Mouse (Mus musculus) left cerebral cortex, adult 18-20 months (tissue): ENCODE measurements around the gene Ralb. TPM values are rescaled to one million over a fixed set of nuclear protein-coding genes. Genes with fewer than 3 reads are reported as not detected.

Source experiments
- DNase-seq, 2 experiments: peaks; one replicate each; pipeline ENCODE4 v3.0.0; 2021 to 2022; ENCODE audit warnings: low spot score in 2 of 2, mixed read lengths in 1 of 2
- long read RNA-seq, 2 experiments: library from polyadenylated mRNA; stranded (forward); transcript quantifications; one replicate each; pipeline ENCODE4 v2.0.0; 2021
- total RNA-seq, 2 experiments: library from RNA; stranded (reverse); gene quantifications; 2 replicates each; pipeline ENCODE4 v1.2.3; 2021

The Ralb gene
- total RNA-seq: 10 to 100 TPM; 23.0 to 23.9 TPM
- long read RNA-seq, experiment 1, transcript Ralb-201 (5 exons, 2,289 nt): major isoform, 58 of 70 reads
- long read RNA-seq, experiment 1, partial matches to known transcripts: 3 of 70 reads
- long read RNA-seq, experiment 1, other reads (novel, unspliced or antisense): 9 of 70 reads
- long read RNA-seq, experiment 2, transcript Ralb-201 (5 exons, 2,289 nt): major isoform, 47 of 53 reads
- long read RNA-seq, experiment 2, partial matches to known transcripts: 2 of 53 reads
- long read RNA-seq, experiment 2, other reads (novel, unspliced or antisense): 4 of 53 reads

GRCm38 (mm10) chr1:119504260-119505062 is at the start of gene Ralb:
Ralb (minus strand) TSS chr1:119504794.
- DNase-seq: peak; percentile 95 to 96

- no peak for DNase-seq
These were observed 47.1 kb upstream of the Ralb start for GRCm38 (mm10) chr1:119551651-119552050.

GRCm38 (mm10) chr1:119550064-119550463 is 45.5 kb upstream of the Ralb start:
- DNase-seq: no peak

- DNase-seq: no peak
These were observed 44.7 kb upstream of the Ralb start for GRCm38 (mm10) chr1:119549327-119549689.

- DNase-seq: peak; percentile 86 to 94
These were observed 44.2 kb upstream of the Ralb start for GRCm38 (mm10) chr1:119548668-119549326.

GRCm38 (mm10) chr1:119546490-119546889 is 41.9 kb upstream of the Ralb start:
- DNase-seq: no peak

- DNase-seq: no peak
These were observed 41.1 kb upstream of the Ralb start for GRCm38 (mm10) chr1:119545671-119546070.

GRCm38 (mm10) chr1:119545164-119545563 is 40.6 kb upstream of the Ralb start:
- no peak for DNase-seq

- DNase-seq: no peak
These were observed 40.1 kb upstream of the Ralb start for GRCm38 (mm10) chr1:119544611-119545155.

- no peak for DNase-seq
These were observed 38.7 kb upstream of the Ralb start for GRCm38 (mm10) chr1:119543316-119543715.

- no peak for DNase-seq
These were observed 37.0 kb upstream of the Ralb start for GRCm38 (mm10) chr1:119541570-119541969.

- DNase-seq: no peak
These were observed 36.4 kb upstream of the Ralb start for GRCm38 (mm10) chr1:119540836-119541557.

- DNase-seq: no peak
These were observed 34.7 kb upstream of the Ralb start for GRCm38 (mm10) chr1:119539252-119539651.

- DNase-seq: no peak
These were observed 33.1 kb upstream of the Ralb start for GRCm38 (mm10) chr1:119537651-119538050.

- no peak for DNase-seq
These were observed 31.5 kb upstream of the Ralb start for GRCm38 (mm10) chr1:119536122-119536521.

GRCm38 (mm10) chr1:119534341-119534740 is 29.7 kb upstream of the Ralb start:
- DNase-seq: no peak

GRCm38 (mm10) chr1:119533093-119533805 is 28.7 kb upstream of the Ralb start:
- no peak for DNase-seq

- DNase-seq: no peak
These were observed 27.6 kb upstream of the Ralb start for GRCm38 (mm10) chr1:119532165-119532564.

- no peak for DNase-seq
These were observed 26.3 kb upstream of the Ralb start for GRCm38 (mm10) chr1:119530941-119531340.
